Mouse (Mus musculus) cerebellum, adult 9-11 months (tissue): ENCODE measurements at regions not wholly inside any gene's neighbourhood (a gene's known extent, or its start where the extent isn't known, plus 50 kb on each side); places are given as distances from the start of the nearest gene placed in this dataset.
A peak's percentile ranks its signal among the peaks of the same experiment; 100 is the strongest.

Experiments used
- DNase-seq: peaks from one replicate; pipeline ENCODE4 v3.0.0; 2022

DNA sequence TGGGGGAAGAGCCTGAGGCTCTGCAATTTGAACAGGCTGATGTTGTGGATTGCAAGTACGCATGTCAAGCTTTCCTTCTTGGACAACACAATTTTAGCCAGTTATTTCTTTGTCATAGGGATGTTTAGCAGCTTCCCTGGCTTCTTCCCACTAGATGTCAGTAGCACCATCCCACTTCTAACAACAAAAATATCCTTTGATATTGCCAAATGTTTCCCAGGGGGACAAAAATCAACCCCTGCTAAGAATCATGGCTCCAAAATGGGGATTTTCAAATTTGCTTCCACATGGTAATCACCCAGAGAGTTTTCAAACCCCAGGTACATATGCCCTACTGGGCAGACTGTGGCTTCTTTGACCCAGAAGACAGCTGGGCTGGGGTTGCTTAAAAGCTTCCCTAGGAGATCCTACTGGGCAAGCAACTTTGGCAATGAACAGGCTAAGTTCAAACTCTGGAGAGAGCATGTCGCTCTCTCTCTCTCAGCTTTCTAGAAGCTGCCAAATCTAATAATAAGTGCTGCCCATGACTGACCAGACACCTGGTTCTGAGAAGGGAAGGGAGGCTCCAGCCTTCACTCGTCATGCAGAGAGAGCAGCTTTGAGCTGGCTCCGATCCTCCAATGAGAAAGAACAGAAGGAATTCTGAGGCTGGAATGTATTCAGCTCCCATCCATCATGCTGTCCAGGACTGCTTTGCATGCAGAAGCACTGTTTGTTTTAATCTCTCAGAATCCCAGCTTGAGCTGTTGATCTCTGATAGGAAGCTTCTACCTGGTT lies 157.2 kb upstream of the Ghitm start:
- no peak for DNase-seq

- no peak for DNase-seq
These were observed 149.3 kb upstream of the Ghitm start for GRCm38 (mm10) chr14:37284391-37284790.

GRCm38 (mm10) chr14:37279356-37279755 lies 144.3 kb upstream of the Ghitm start:
- DNase-seq = no peak

- peak; percentile 49 for DNase-seq
These were observed 141.9 kb upstream of the Ghitm start for GRCm38 (mm10) chr14:37276728-37277695.

- no peak for DNase-seq
These were observed 137.0 kb upstream of the Ghitm start for GRCm38 (mm10) chr14:37272063-37272462.

GRCm38 (mm10) chr14:37271015-37271933 lies 136.2 kb upstream of the Ghitm start:
- no peak for DNase-seq

DNA sequence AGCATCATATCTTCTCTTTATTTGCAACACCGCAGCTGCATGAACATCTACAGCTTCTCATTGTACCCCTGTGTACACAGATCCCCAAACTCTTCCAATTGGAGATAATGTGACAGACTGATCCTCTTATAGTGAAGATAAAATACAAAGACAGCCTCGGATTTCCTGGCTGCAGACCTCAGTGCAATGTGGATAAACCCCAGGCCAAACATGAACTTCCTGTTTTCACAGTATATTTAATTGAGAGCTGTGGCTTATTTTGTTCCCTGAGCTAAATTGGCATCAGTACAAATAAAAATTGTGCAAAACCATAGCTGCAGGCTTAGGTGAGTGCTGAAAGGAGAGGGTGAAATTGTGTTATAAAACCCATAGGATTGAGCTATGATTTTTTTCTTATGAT lies 134.8 kb upstream of the Ghitm start:
- no peak for DNase-seq

- DNase-seq = peak; percentile 96
These were observed 103.6 kb upstream of the Ghitm start for GRCm38 (mm10) chr14:37238632-37239032.

GRCm38 (mm10) chr14:37237191-37237590 lies 102.1 kb upstream of the Ghitm start:
- DNase-seq = no peak

DNA sequence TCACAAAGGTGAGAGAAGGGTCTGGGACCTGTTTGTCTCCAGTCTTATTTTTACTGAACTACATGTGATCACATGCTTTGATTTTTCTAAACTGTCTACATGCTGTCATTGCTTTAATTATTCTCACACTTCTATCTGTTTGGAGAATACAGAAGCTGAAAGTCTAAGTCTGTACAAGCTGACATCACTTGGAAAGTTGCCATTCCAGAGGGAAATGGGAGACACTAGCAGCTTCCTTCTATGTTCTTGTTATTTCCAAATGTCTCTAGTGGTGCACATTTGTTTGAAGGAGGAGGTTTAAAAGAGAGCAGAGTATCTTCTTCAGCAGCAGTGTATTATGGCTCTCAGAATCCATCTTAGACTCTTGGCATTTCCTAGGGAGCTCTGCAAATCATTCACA lies 73.2 kb upstream of the Ghitm start:
- DNase-seq = no peak

DNA sequence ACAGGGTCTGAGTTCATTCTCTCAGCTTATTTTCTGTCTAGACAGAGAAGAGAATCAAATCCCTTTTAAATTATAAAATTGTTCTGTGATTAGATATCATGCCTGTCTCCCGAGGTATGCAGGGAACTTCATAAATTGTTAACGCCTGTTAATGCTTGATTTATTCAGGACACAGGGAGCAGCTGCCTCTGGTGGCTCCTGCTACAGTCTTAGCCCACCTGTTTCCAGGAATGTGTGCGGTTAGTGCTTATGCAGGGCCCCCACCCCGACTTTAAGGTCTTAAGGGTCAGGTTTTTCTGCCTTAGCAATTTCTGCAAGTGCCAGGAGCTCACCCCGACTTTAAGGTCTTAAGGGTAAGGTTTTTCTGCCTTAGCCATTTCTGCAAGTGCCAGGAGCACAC lies 54.7 kb upstream of the Ghitm start:
- no peak for DNase-seq
